Mouse (Mus musculus): ENCODE measurements around the gene Ccdc172. TPM values are rescaled to one million over a fixed set of nuclear protein-coding genes. Genes with fewer than 3 reads are reported as not detected.

Ccdc172 gene
- not detected for polyA plus RNA-seq (2017; shearing (Covaris generic))

DNA sequence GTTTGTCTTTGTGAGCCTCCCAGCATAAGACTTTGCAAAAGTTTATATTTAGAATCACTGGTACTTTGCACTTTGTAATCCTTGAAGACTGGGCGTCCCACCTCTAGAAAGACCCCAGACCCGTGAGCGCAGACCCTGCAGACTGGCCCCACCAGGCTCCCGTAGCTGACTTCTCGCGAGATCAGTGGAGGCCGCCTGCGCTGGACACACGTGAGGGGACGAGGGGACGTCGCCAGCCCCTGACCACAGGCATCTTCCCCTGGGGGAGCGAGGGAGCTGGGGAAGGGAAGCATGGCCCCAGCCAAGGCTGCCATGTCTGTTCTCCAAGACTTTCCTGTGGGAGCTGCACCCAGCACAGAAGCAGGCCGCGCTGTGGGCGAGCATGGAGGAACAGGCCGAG is at the start of gene Ccdc172:
Gene Ccdc172 (plus strand): TSS at position 176 of the 400 bp plus-strand sequence.

Other genes with a start within 250 kb of the Ccdc172 start
- not detected for gene Gfra1, start 56.1 kb upstream of the Ccdc172 start, polyA plus RNA-seq (2017; shearing (Covaris generic))
- not detected for gene Pnlip, start 140.5 kb downstream of the Ccdc172 start, polyA plus RNA-seq (2017; shearing (Covaris generic))
- gene Pnliprp1, start 216.9 kb downstream of the Ccdc172 start, polyA plus RNA-seq (2017; shearing (Covaris generic)) = 0.27 TPM
- not detected for gene Pnliprp2, start 247.7 kb downstream of the Ccdc172 start, polyA plus RNA-seq (2017; shearing (Covaris generic))

Measured in naive thymus-derived CD4-positive, alpha-beta T cell, adult 5 months (primary cell).